Mouse (Mus musculus) stomach, embryonic 16.5 days (tissue): ENCODE results near the gene Gm12253. TPM values are rescaled to one million over a fixed set of nuclear protein-coding genes. Genes with fewer than 3 reads are reported as not detected.

Experiments used
- ATAC-seq: fragments of 200-750 bp; cut with Nextera tagmentation; 2 replicates; pipeline ENCODE4 v1.8.0; 2017; ENCODE audit warnings: moderate number of reproducible peaks, moderate TSS enrichment; ENCODE audit not compliant: insufficient read depth, low FRiP score
- H3K27ac ChIP-seq: fragments of 300-500 bp; sonication (generic); 2 replicates; pipeline ENCODE4 v1.5.1; 2014; ENCODE audit warnings: low read length
- H3K27me3 ChIP-seq: fragments of 300-500 bp; sonication (generic); 2 replicates; pipeline ENCODE4 v1.6.1; 2014; ENCODE audit warnings: low read length, control low read depth, mixed read lengths; ENCODE audit not compliant: control insufficient read depth, insufficient read depth
- H3K36me3 ChIP-seq: fragments of 300-500 bp; sonication (generic); 2 replicates; pipeline ENCODE4 v1.6.1; 2014; ENCODE audit warnings: low read length; ENCODE audit not compliant: control insufficient read depth, insufficient read depth
- H3K4me1 ChIP-seq: fragments of 300-500 bp; sonication (generic); 2 replicates; pipeline ENCODE4 v1.6.1; 2014; ENCODE audit warnings: low read length, control low read depth, mixed read lengths; ENCODE audit not compliant: control insufficient read depth, insufficient read depth
- H3K4me2 ChIP-seq: fragments of 300-500 bp; sonication (generic); 2 replicates; pipeline ENCODE4 v1.6.1; 2014; ENCODE audit warnings: low read depth, low read length, mixed read lengths
- H3K4me3 ChIP-seq: fragments of 300-500 bp; sonication (generic); replicated peaks from 2 replicates; pipeline ENCODE4 v1.5.1; 2014; ENCODE audit warnings: mild to moderate bottlenecking, low read length
- H3K9ac ChIP-seq: fragments of 300-500 bp; sonication (generic); 2 replicates; pipeline ENCODE4 v1.6.1; 2014; ENCODE audit warnings: low read length
- H3K9me3 ChIP-seq: fragments of 300-500 bp; sonication (generic); replicated peaks from 2 replicates; pipeline ENCODE4 v1.6.1; 2016; ENCODE audit warnings: low read length, control low read depth; ENCODE audit not compliant: control insufficient read depth
- WGBS: fragments of 180-500 bp; shearing (Covaris S2); extraction: QIAGEN DNeasy Blood & Tissue Kit; methylation state at CpG from one replicate; pipeline ENCODE4 v1.1.7; 2014; 5-methylcytosine and 5-hydroxymethylcytosine counted together
- polyA plus RNA-seq: library from polyadenylated mRNA; unstranded; fragments of >200 nt; fragmentation: Nextera tagmentation; extraction: Ambion mirVana; gene quantifications from 2 replicates; pipeline ENCODE4 v1.2.1, GENCODE M21; 2015

Gm12253 gene
- not detected in 2 replicates for polyA plus RNA-seq

GRCm38 (mm10) chr11:58432259-58432658 lies at the start of gene Gm12253:
Gene Gm12253 (plus strand): TSS chr11:58432559.
- H3K4me1 ChIP-seq = no peaks in the 10 kb centered on the region
- WGBS = 84% methylated on average over 3 of the region's 3 CpGs
- H3K27ac ChIP-seq = no peak within 1 kb of the TSS
- no peaks in the 10 kb centered on the region for H3K9me3 ChIP-seq
- H3K9ac ChIP-seq = no peak within 1 kb of the TSS
- H3K4me3 ChIP-seq = no peak within 1 kb of the TSS
- no peak within 1 kb of the TSS for H3K4me2 ChIP-seq
- H3K36me3 ChIP-seq = no peaks in the 10 kb centered on the region
- no peak for ATAC-seq
- H3K27me3 ChIP-seq = no peaks in the 10 kb centered on the region

- H3K36me3 ChIP-seq = no peaks in the 10 kb centered on the region
- no peaks in the 10 kb centered on the region for H3K4me1 ChIP-seq
- WGBS = 58% methylated on average over 6 of the region's 6 CpGs
- ATAC-seq = no peak
- no peak overlapping the region for H3K4me3 ChIP-seq
- H3K4me2 ChIP-seq = no peak overlapping the region
- H3K9ac ChIP-seq = no peak overlapping the region
- H3K9me3 ChIP-seq = no peaks in the 10 kb centered on the region
- H3K27me3 ChIP-seq = no peaks in the 10 kb centered on the region
- no peak overlapping the region for H3K27ac ChIP-seq
Measured at GRCm38 (mm10) chr11:58399985-58400645, 32.2 kb upstream of the Gm12253 start.

DNA sequence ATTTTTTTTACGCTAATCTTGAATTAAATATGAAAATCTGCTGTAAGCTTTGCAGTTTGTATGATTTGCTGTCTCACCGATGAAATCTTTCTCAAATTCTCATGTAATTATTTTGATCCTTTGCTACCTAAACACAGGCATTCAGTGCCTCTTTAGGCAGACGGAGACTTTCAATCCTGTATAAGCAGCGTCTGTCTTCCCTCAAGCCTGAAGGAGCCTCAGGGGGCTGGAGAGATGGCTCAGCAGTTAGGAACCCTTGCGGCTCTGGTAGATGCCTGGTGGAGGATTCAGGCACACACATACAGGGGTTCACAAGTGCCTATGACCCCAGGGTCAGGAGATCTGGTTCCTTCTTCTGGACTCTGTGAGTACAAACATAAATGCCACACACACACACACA lies 31.7 kb upstream of the Gm12253 start:
- WGBS = 53% methylated on average over 5 of the region's 5 CpGs
- H3K27ac ChIP-seq = no peak overlapping the region
- no peak for ATAC-seq
- no peak overlapping the region for H3K9ac ChIP-seq
- no peak overlapping the region for H3K4me2 ChIP-seq
- no peaks in the 10 kb centered on the region for H3K4me1 ChIP-seq
- no peak overlapping the region for H3K4me3 ChIP-seq
- no peaks in the 10 kb centered on the region for H3K27me3 ChIP-seq
- no peaks in the 10 kb centered on the region for H3K9me3 ChIP-seq
- no peaks in the 10 kb centered on the region for H3K36me3 ChIP-seq

DNA sequence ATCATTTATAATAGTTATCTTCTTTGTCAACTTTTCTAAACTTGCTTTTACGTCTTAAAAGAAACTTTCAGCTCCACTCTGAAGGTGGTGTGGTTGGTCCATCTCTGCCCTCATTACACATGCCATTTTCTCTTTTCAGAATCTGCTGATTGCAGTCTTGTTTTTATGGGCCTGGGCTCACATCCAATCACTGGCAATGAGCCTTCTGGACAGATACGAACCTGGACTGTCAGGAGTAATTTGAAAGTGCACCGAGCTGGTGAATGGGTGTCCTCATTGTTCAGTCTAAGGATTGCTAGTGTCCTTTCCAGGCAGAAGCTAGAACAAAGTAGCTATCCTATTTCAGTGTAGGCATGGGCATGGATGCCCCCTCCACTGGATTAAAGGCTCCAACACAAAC lies 24.3 kb upstream of the Gm12253 start:
- no peaks in the 10 kb centered on the region for H3K27me3 ChIP-seq
- H3K36me3 ChIP-seq = no peaks in the 10 kb centered on the region
- H3K9me3 ChIP-seq = no peaks in the 10 kb centered on the region
- no peak overlapping the region for H3K27ac ChIP-seq
- 57% methylated on average over 3 of the region's 3 CpGs for WGBS
- no peak overlapping the region for H3K4me2 ChIP-seq
- H3K9ac ChIP-seq = no peak overlapping the region
- no peak for ATAC-seq
- no peaks in the 10 kb centered on the region for H3K4me1 ChIP-seq
- H3K4me3 ChIP-seq = no peak overlapping the region

DNA sequence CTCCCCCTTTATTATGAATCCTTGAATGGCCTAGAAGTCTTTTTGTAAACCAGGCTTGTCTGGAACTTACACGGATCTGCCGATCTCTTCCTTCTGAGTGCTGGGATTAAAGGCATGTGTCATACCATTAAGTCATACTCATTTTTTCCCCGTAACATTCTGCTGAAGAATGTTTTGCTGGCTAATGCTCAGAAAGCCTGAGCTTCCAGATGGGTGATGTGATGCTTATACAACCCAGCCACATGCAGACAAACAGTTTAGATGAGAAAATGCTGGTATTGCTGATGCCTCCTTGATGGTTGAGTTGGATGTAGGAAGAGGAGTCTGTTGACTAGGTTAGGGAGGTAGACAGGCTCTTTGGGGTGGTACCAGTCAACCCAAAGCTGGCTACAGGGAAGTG lies 14.0 kb upstream of the Gm12253 start:
- no peak overlapping the region for H3K4me2 ChIP-seq
- no peaks in the 10 kb centered on the region for H3K9me3 ChIP-seq
- H3K9ac ChIP-seq = no peak overlapping the region
- H3K27ac ChIP-seq = peak overlapping the region; percentile 40; the same call in 1 of the 2 replicates
- no peaks in the 10 kb centered on the region for H3K4me1 ChIP-seq
- no peaks in the 10 kb centered on the region for H3K27me3 ChIP-seq
- 31% methylated on average over 3 of the region's 3 CpGs for WGBS
- H3K4me3 ChIP-seq = no peak overlapping the region
- no peak for ATAC-seq
- no peaks in the 10 kb centered on the region for H3K36me3 ChIP-seq

GRCm38 (mm10) chr11:58420815-58421214 lies 11.5 kb upstream of the Gm12253 start, which contains the start of gene 1810065E05Rik:
Gene 1810065E05Rik (plus strand): TSS chr11:58421111.
- H3K27me3 ChIP-seq = no peaks in the 10 kb centered on the region
- no peaks in the 10 kb centered on the region for H3K36me3 ChIP-seq
- H3K4me3 ChIP-seq = no peak within 1 kb of the TSS
- no peaks in the 10 kb centered on the region for H3K9me3 ChIP-seq
- H3K27ac ChIP-seq = no peak within 1 kb of the TSS
- no peaks in the 10 kb centered on the region for H3K4me1 ChIP-seq
- no peak within 1 kb of the TSS for H3K4me2 ChIP-seq
- WGBS = 29% methylated on average over 1 of the region's 1 CpGs
- ATAC-seq = no peak
- no peak within 1 kb of the TSS for H3K9ac ChIP-seq

DNA sequence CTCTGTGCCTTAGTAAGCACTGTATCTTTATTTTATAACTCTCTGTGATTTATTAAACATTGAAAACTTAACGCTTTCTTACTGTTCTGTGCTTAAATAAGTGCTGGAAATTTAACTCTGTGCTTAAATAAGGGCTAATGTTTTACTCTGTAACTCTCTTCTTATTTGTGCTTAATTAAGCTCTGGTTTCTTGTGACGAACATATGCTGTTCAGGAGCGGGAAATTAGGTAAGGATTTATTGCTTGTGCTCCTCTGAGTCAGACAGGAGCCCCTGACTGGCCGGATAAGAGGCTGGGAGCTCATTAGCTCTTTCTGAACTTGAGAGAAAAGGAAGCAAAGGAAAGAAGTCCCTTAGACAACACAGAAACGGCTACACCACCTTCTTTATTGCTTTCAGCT lies 5.5 kb downstream of the Gm12253 start:
- Histone ChIP-seq H3K27ac (no peak overlapping the region), H3K4me3 (no peak overlapping the region), H3K36me3 (no peaks in the 10 kb centered on the region), H3K9me3 (no peaks in the 10 kb centered on the region), H3K27me3 (no peaks in the 10 kb centered on the region), H3K4me1 (no peaks in the 10 kb centered on the region), H3K9ac (no peak overlapping the region), H3K4me2 (no peak overlapping the region)
- 26% methylated on average over 5 of the region's 5 CpGs for WGBS
- no peak for ATAC-seq

- no peak for ATAC-seq
Measured at GRCm38 (mm10) chr11:58452759-58453158, 20.4 kb downstream of the Gm12253 start, which contains the start of gene Lypd9. Gene Lypd9 (minus strand): TSS chr11:58452923.

GRCm38 (mm10) chr11:58453592-58453991 lies 21.2 kb downstream of the Gm12253 start:
- 43% methylated on average over 4 of the region's 4 CpGs for WGBS
- Histone ChIP-seq H3K4me1 (no peaks in the 10 kb centered on the region), H3K4me3 (no peak overlapping the region), H3K27me3 (no peaks in the 10 kb centered on the region), H3K27ac (no peak overlapping the region), H3K36me3 (no peaks in the 10 kb centered on the region), H3K9me3 (no peaks in the 10 kb centered on the region), H3K9ac (no peak overlapping the region), H3K4me2 (no peak overlapping the region)
- ATAC-seq = no peak

More at GRCm38 (mm10) chr11:58452759-58453158, 20.4 kb downstream of the Gm12253 start, which contains the start of gene Lypd9:
- Histone ChIP-seq H3K4me1 (no peaks in the 10 kb centered on the region), H3K4me3 (no peak within 1 kb of the TSS), H3K27me3 (no peaks in the 10 kb centered on the region), H3K36me3 (no peaks in the 10 kb centered on the region), H3K9ac (no peak within 1 kb of the TSS), H3K27ac (no peak within 1 kb of the TSS), H3K9me3 (no peaks in the 10 kb centered on the region), H3K4me2 (no peak within 1 kb of the TSS)
- 92% methylated on average over 9 of the region's 9 CpGs for WGBS
